Mouse (Mus musculus): Measurements from ENCODE around the gene Trim28. TPM values are rescaled to one million over a fixed set of nuclear protein-coding genes. Genes with fewer than 3 reads are reported as not detected.

Trim28 gene
- total and polyA plus RNA-seq, 3 experiments: 500 to 891 (median 516) TPM

- TF ChIP-seq RCOR1 (conservative IDR thresholded peaks at IDR 0.05; ENCODE audit: low read depth, low read length): peak; percentile 58; the same call in 1 of the 2 replicates
Observed at GRCm38 (mm10) chr7:13009143-13010004, 10.5 kb downstream of the Trim28 start (continued).

- in situ Hi-C loops (cut with MboI; ENCODE audit: low pct_ligation_motif_present, low pct_unique_long_range_greater_than_20kb, low sequenced_read_pairs): loop anchor here (25.0 kb wide), 1 partner anchor 523 kb away; the partner anchor contains the start of gene Zfp606
- Histone ChIP-seq H3K4me3 (replicated peaks in 1 of 3; ENCODE audit: low read depth in 2 of 3, low read length in 2 of 3, poor library complexity in 1 of 3) (peak within 1 kb of the TSS; percentile 84 to 95 (median 84)), H3K4me1 (ENCODE audit: control insufficient read depth in 1 of 2, insufficient read depth in 2 of 2) (peaks cover 8 to 14% of the 10 kb centered on the region in 2 experiments; a peak in 2 of 4 replicates), H3K79me2 (replicated peaks; ENCODE audit: control insufficient read depth, extremely low read depth, insufficient read depth, poor library complexity, severe bottlenecking) (0 out of 2 replicates have a peak, but pooled peaks cover 3% of the 10 kb centered on the region), H3K27ac (ENCODE audit: insufficient read depth, low read depth) (peak within 1 kb of the TSS; percentile 89), H3K36me3 (replicated peaks in 1 of 2; ENCODE audit: control insufficient read depth in 1 of 2, insufficient read depth in 1 of 2, low read length in 1 of 2) (peaks cover 25 to 29% of the 10 kb centered on the region in 2 experiments), H3K27me3 (replicated peaks) (peaks cover 9% of the 10 kb centered on the region), H3K9ac (ENCODE audit: insufficient read depth, low read depth) (peak within 1 kb of the TSS; percentile 94), H3K9me3 (replicated peaks; ENCODE audit: low read length) (no peaks in the 10 kb centered on the region), H3K4me2 (ENCODE audit: insufficient read depth, low read depth, poor library complexity, severe bottlenecking) (peak within 1 kb of the TSS; percentile 70)
- no peak for TF ChIP-seq CHD2 (IDR thresholded peaks at IDR 0.05; ENCODE audit: low read length)
- TF ChIP-seq ZNF384 (IDR thresholded peaks at IDR 0.05; ENCODE audit: low read depth, low read length): peak; percentile 81
- TF ChIP-seq CTCF (conservative IDR thresholded peaks at IDR 0.05 in 1 of 2, IDR thresholded peaks at IDR 0.05 in 1 of 2; ENCODE audit: low read depth in 2 of 2, low read length in 2 of 2): peak in 1 of 2 experiments; percentile 48; a peak in 2 of 4 replicates
- no peak; the same call in 1 of the 2 replicates for TF ChIP-seq ZMIZ1 (IDR thresholded peaks at IDR 0.05; ENCODE audit: low read depth, low read length)
- TF ChIP-seq POLR2AphosphoS2 (IDR thresholded peaks at IDR 0.05; ENCODE audit: low read depth, low read length): 0 out of 2 replicates have a peak, but pooled peaks have one; percentile 0
- 0 out of 2 replicates have a peak, but pooled peaks have one; percentile 2 for TF ChIP-seq POLR2A (IDR thresholded peaks at IDR 0.05; ENCODE audit: low read depth, low read length)
- dilution Hi-C loops (cut with MboI; ENCODE audit: extremely low pct_ligation_motif_present, extremely low pct_unique_long_range_greater_than_20kb, low sequenced_read_pairs): no loop called here
- DNase-seq (ENCODE audit: extremely low read depth): no peak
Observed at GRCm38 (mm10) chr7:13010005-13010908, 11.3 kb downstream of the Trim28 start, which contains the start of gene Zbtb45. Gene Zbtb45, minus strand, starts transcription at chr7:13010034.

- Histone ChIP-seq H3K27me3 (replicated peaks) (peaks cover 23% of the 10 kb centered on the region), H3K9ac (ENCODE audit: insufficient read depth, low read depth) (no peak overlapping the region), H3K4me2 (ENCODE audit: insufficient read depth, low read depth, poor library complexity, severe bottlenecking) (no peak overlapping the region), H3K79me2 (replicated peaks; ENCODE audit: control insufficient read depth, extremely low read depth, insufficient read depth, poor library complexity, severe bottlenecking) (0 out of 2 replicates have a peak, but pooled peaks cover 3% of the 10 kb centered on the region), H3K36me3 (replicated peaks in 1 of 2; ENCODE audit: control insufficient read depth in 1 of 2, insufficient read depth in 1 of 2, low read length in 1 of 2) (no peaks in the 10 kb centered on the region), H3K4me3 (replicated peaks in 1 of 3; ENCODE audit: low read depth in 2 of 3, low read length in 2 of 3, poor library complexity in 1 of 3) (no peak overlapping the region), H3K9me3 (replicated peaks; ENCODE audit: low read length) (no peaks in the 10 kb centered on the region), H3K4me1 (ENCODE audit: control insufficient read depth in 1 of 2, insufficient read depth in 2 of 2) (peaks cover 4 to 7% of the 10 kb centered on the region in 2 experiments; a peak in 2 of 4 replicates), H3K27ac (ENCODE audit: insufficient read depth, low read depth) (no peak overlapping the region)
- dilution Hi-C loops (cut with MboI; ENCODE audit: extremely low pct_ligation_motif_present, extremely low pct_unique_long_range_greater_than_20kb, low sequenced_read_pairs): no loop called here
- in situ Hi-C loops (cut with MboI; ENCODE audit: low pct_ligation_motif_present, low pct_unique_long_range_greater_than_20kb, low sequenced_read_pairs): loop anchor here (25.0 kb wide), 1 partner anchor 526 kb away; the partner anchor contains the start of gene Zfp606
- no peak for DNase-seq (ENCODE audit: extremely low read depth)
- TF ChIP-seq ZKSCAN1 (IDR thresholded peaks at IDR 0.05; ENCODE audit: borderline replicate concordance, low read depth, low read length): no peak
- no peak for TF ChIP-seq ETS1 (conservative IDR thresholded peaks at IDR 0.05; ENCODE audit: low read depth, low read length)
- TF ChIP-seq TCF12 (IDR thresholded peaks at IDR 0.05; ENCODE audit: low read depth, low read length): no peak
Observed at GRCm38 (mm10) chr7:13013671-13014070, 14.8 kb downstream of the Trim28 start.

All from CH12.LX (cell line).